8 mouse cellular contexts compared by ENCODE assay signal in genomic region chr19:7205753-7206736, GRCm38 (mm10). TPM values are rescaled to one million over a fixed set of nuclear protein-coding genes. Genes with fewer than 3 reads are reported as not detected.
DNase-seq lines count a peak whose midpoint lies in the region; ATAC-seq lines count a peak whose summit lies in the region.

Gene Otub1 (minus strand): TSS chr19:7206316.

- H3K4me2 ChIP-seq in hindbrain, embryonic 12.5 days (replicated peaks): peak within 1 kb of the TSS; percentile 73

- H3K9ac ChIP-seq in hindbrain, embryonic 12.5 days: peak within 1 kb of the TSS; percentile 86

- H3K4me3 ChIP-seq in hindbrain, embryonic 12.5 days: peak within 1 kb of the TSS; percentile 90

- H3K9me3 ChIP-seq in hindbrain, embryonic 12.5 days (replicated peaks): no peaks in the 10 kb centered on the region

- WGBS in hindbrain, embryonic 12.5 days: under 1% methylated on average over 76 of the region's 79 CpGs

- H3K4me1 ChIP-seq in hindbrain, embryonic 12.5 days: peaks cover 21% of the 10 kb centered on the region

- H3K36me3 ChIP-seq in hindbrain, embryonic 12.5 days: peaks cover 29% of the 10 kb centered on the region

- peak within 1 kb of the TSS; percentile 98 for H3K27ac ChIP-seq in hindbrain, embryonic 12.5 days

- peak; percentile 96 for DNase-seq in Muller cell, postnatal 12 days (ENCODE audit: inconsistent ontology term)
- DNase-seq in cerebellum, adult 9-11 months: peak; percentile 93
- peak; percentile 87 to 93 for DNase-seq in frontal cortex, postnatal 10 days (ENCODE audit: low spot score in 2 of 2)
- DNase-seq in layer of hippocampus, postnatal 14 days (ENCODE audit: low spot score in 2 of 2): peak; percentile 93 to 95
- DNase-seq in lung, postnatal 14 days: peak; percentile 94
- peak; percentile 84 for DNase-seq in retina, adult 2 months (ENCODE audit: low read depth, low spot score)
- peak; percentile 89 to 93 for DNase-seq in thymus, postnatal 36 days

- peak; percentile 97 for ATAC-seq in hindbrain, embryonic 12.5 days (ENCODE audit: low FRiP score)

- no peaks in the 10 kb centered on the region for H3K27me3 ChIP-seq in hindbrain, embryonic 12.5 days

RNA-seq across cellular contexts. Expression of gene Otub1, which starts in this region (rescaled TPM):
- polyA plus RNA-seq in hindbrain, embryonic 12.5 days (2016; fragmentation: Nextera tagmentation; extraction: Ambion mirVana): 217 and 218 TPM in 2 replicates
- total RNA-seq in layer of hippocampus, postnatal 14 days (2021): 100 to 1,000 TPM; 278 to 289 TPM

Comparison
In these comparisons a context has a peak if more than half of its experiments do, and no peak if none do; other contexts are left out.
1. Peak in every context shown above with its lines: DNase-seq, ATAC-seq, H3K4me3 ChIP-seq and H3K27ac ChIP-seq.